Mouse (Mus musculus): Measurements from ENCODE around the gene Rsph1. TPM values are rescaled to one million over a fixed set of nuclear protein-coding genes. Genes with fewer than 3 reads are reported as not detected.
"Not testable (repeated sequence)": the region's sequence is repeated elsewhere in the genome, so short reads cannot be mapped to it uniquely, and the experiment has no call there.

The Rsph1 gene
- total RNA-seq, 2 experiments from 2014 or later, result 10.8 to 14.3 TPM

- DNase-seq, result no peak
Observed at GRCm38 (mm10) chr17:31275181-31275580, 2.0 kb downstream of the Rsph1 start.

GRCm38 (mm10) chr17:31273631-31274030 lies 3.6 kb downstream of the Rsph1 start:
- DNase-seq, result no peak

GRCm38 (mm10) chr17:31272416-31273165 lies 4.6 kb downstream of the Rsph1 start:
- no peak for DNase-seq

- DNase-seq, result no peak
Observed at GRCm38 (mm10) chr17:31271136-31271851, 5.9 kb downstream of the Rsph1 start.

GRCm38 (mm10) chr17:31270736-31271135 lies 6.4 kb downstream of the Rsph1 start:
- not testable (repeated sequence) for DNase-seq

- no peak for DNase-seq
Observed at GRCm38 (mm10) chr17:31270246-31270645, 6.9 kb downstream of the Rsph1 start.

- no peak for DNase-seq
Observed at GRCm38 (mm10) chr17:31269761-31270160, 7.4 kb downstream of the Rsph1 start.

- no peak for DNase-seq
Observed at GRCm38 (mm10) chr17:31268016-31268415, 9.2 kb downstream of the Rsph1 start.

GRCm38 (mm10) chr17:31267603-31268002 lies 9.6 kb downstream of the Rsph1 start:
- DNase-seq, result no peak

- DNase-seq, result no peak
Observed at GRCm38 (mm10) chr17:31267138-31267537, 10.0 kb downstream of the Rsph1 start.

GRCm38 (mm10) chr17:31266321-31266950 lies 10.7 kb downstream of the Rsph1 start:
- no peak for DNase-seq

- no peak for DNase-seq
Observed at GRCm38 (mm10) chr17:31265831-31266230, 11.4 kb downstream of the Rsph1 start.

- no peak for DNase-seq
Observed at GRCm38 (mm10) chr17:31265171-31265572, 12.0 kb downstream of the Rsph1 start.

GRCm38 (mm10) chr17:31264372-31264771 lies 12.8 kb downstream of the Rsph1 start:
- no peak for DNase-seq

GRCm38 (mm10) chr17:31263770-31264169 lies 13.4 kb downstream of the Rsph1 start:
- DNase-seq, result no peak

- no peak for DNase-seq
Observed at GRCm38 (mm10) chr17:31262715-31263114, 14.5 kb downstream of the Rsph1 start.

- no peak for DNase-seq
Observed at GRCm38 (mm10) chr17:31261352-31261751, 15.8 kb downstream of the Rsph1 start.

GRCm38 (mm10) chr17:31260430-31260829 lies 16.8 kb downstream of the Rsph1 start:
- no peak for DNase-seq

- no peak for DNase-seq
Observed at GRCm38 (mm10) chr17:31259825-31260224, 17.4 kb downstream of the Rsph1 start.

GRCm38 (mm10) chr17:31259145-31259544 lies 18.0 kb downstream of the Rsph1 start:
- no peak for DNase-seq

- DNase-seq, result no peak
Observed at GRCm38 (mm10) chr17:31258310-31258865, 18.8 kb downstream of the Rsph1 start.

GRCm38 (mm10) chr17:31257898-31258297 lies 19.3 kb downstream of the Rsph1 start:
- DNase-seq, result no peak

- DNase-seq, result no peak
Observed at GRCm38 (mm10) chr17:31257149-31257548, 20.0 kb downstream of the Rsph1 start.
